Mouse (Mus musculus) natural killer cell, adult 2 months (primary cell): Measurements from ENCODE around the gene Olfr883.

ENCODE experiments used
- DNase-seq, 2 experiments: peaks; one replicate each; pipeline ENCODE4 v3.0.0; 2022; ENCODE audit warnings: low spot score in 2 of 2

Gene Olfr883

DNA sequence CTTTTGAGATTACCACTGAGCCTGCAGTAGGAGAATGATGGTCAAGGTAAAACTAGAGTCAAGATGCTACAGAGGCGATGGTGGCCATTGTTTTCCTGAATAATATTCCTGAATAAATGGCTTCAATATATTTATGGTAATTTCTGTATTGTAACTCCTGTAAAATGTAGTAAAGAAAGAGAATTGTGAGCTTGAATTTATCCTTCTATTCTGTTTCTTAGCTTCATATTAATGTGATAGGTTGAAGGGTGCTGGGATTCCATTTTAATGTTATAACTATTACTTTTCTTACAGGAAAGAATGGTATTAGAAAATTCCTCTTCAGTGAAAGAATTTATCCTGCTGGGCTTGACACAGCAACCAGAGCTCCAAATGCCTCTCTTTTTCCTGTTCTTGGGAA lies at the start of gene Olfr883:
Gene Olfr883, plus strand, starts transcription at position 301 of the 400 bp plus-strand sequence.
- no peak for DNase-seq

GRCm38 (mm10) chr9:37991525-37991924 lies 34.1 kb upstream of the Olfr883 start, which contains the start of gene Olfr881:
Gene Olfr881 (plus strand): TSS chr9:37991825.
- DNase-seq = no peak

GRCm38 (mm10) chr9:37998581-37999204 lies 26.9 kb upstream of the Olfr883 start:
- no peak for DNase-seq

- no peak for DNase-seq
Observed at GRCm38 (mm10) chr9:38000021-38000420, 25.6 kb upstream of the Olfr883 start.

GRCm38 (mm10) chr9:38046255-38046654 lies 20.6 kb downstream of the Olfr883 start, which contains the start of gene Olfr884:
Gene Olfr884 (plus strand): TSS chr9:38046555.
- no peak for DNase-seq

DNA sequence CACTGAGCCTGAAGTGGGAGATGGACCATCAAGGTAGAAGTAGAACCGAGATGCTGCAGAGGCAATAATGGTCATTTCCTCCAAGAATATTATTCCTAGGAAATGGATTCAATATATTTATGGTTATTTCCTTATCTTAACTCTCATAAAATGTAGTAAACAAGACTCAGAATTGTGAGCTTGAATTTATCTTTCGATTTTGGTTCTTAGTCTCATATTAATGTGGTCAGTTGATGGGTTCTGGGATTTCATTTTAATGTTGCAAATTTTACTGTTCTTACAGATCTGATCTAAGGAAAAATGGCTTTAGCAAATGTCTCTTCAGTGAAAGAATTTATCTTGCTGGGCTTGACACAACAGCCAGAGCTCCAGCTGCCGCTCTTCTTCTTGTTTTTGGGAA lies 35.4 kb downstream of the Olfr883 start, which contains the start of gene Olfr885:
Gene Olfr885, plus strand, starts transcription at position 301 of the 400 bp plus-strand sequence.
- DNase-seq = no peak
